Mouse (Mus musculus): ENCODE measurements around the gene Kxd1. TPM values are rescaled to one million over a fixed set of nuclear protein-coding genes. Genes with fewer than 3 reads are reported as not detected.

Gene Kxd1
- polyA plus RNA-seq, 1 experiment from 2014 or later, result 50.0 TPM

DNA sequence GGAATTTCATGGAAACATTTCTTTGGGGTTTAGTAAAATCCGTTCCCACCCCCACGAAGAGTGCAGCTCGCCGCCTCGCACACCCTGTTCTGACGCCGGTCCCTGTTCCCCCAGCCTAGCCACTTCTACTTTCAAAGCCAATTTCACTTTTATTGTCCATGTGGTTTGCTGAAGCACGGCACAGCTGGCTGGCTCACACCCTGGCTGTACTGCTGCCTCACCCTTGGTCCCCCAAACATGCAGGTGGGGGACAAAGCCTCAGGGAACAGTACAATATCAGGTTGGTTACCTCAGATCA, 65.3 kb downstream of the Kxd1 start:
- no peak overlapping the region for H3K4me3 ChIP-seq (ENCODE audit: low read depth, low read length)
- no peak for DNase-seq (ENCODE audit: low spot score, missing footprints)
- no peaks in the 10 kb centered on the region; the same call in 1 of the 2 replicates for H3K9me3 ChIP-seq (ENCODE audit: control insufficient read depth, low read length)
- ATAC-seq (ENCODE audit: low FRiP score), result no peak
- no peak overlapping the region for H3K9ac ChIP-seq (ENCODE audit: low read length)
- no peaks in the 10 kb centered on the region for H3K4me1 ChIP-seq (ENCODE audit: control insufficient read depth, insufficient read depth, low read length)
- H3K36me3 ChIP-seq (ENCODE audit: control insufficient read depth, insufficient read depth, low read length), result no peaks in the 10 kb centered on the region
- H3K4me2 ChIP-seq, result no peak overlapping the region
- no peak overlapping the region for H3K27ac ChIP-seq (ENCODE audit: low read depth, low read length)
- WGBS, result 92% methylated on average over 8 of the region's 8 CpGs
- no peaks in the 10 kb centered on the region for H3K27me3 ChIP-seq (ENCODE audit: control insufficient read depth, insufficient read depth, low read length)

DNA sequence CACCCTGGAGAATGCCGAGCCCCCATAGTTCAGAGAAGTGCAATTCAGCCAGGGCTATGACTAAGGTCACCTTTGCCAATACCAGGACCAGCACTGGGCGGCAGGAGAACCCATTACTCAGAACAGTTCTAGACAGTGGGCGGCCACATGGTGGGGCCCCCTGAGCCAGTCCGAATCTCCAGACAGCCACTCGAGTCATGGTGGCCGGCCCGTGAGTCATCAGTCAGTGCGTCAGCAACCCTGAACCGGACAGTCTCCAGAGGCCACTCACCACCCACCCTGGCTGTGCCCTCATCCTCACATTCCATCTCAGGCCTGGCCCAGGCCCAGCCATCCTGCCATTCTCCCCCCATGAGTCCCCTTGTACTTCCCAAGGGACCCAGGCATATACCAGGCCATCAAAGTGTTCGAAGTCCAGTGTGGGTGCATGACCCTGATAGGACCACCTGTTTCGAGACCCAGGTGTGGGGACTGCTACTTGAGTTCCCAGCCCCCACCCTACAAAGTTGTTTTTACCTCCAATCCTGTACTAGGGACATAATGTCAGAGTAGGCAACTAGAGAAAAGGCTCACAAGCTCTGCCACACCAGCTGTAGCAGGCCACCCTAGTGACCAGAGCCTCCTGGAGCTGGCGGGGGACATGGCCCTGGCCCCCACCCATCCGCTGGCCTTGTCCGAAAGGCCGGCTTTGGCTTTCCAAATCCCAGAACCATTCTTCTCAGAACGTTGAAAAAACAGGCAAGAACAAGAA, 65.8 kb downstream of the Kxd1 start:
- Histone ChIP-seq H3K27me3 (ENCODE audit: control insufficient read depth, insufficient read depth, low read length) (no peaks in the 10 kb centered on the region), H3K9ac (ENCODE audit: low read length) (no peak overlapping the region), H3K27ac (ENCODE audit: low read depth, low read length) (no peak overlapping the region), H3K4me2 (no peak overlapping the region), H3K4me1 (ENCODE audit: control insufficient read depth, insufficient read depth, low read length) (no peaks in the 10 kb centered on the region), H3K4me3 (ENCODE audit: low read depth, low read length) (no peak overlapping the region), H3K36me3 (ENCODE audit: control insufficient read depth, insufficient read depth, low read length) (no peaks in the 10 kb centered on the region), H3K9me3 (ENCODE audit: control insufficient read depth, low read length) (no peaks in the 10 kb centered on the region; the same call in 1 of the 2 replicates)
- WGBS, result 91% methylated on average over 16 of the region's 16 CpGs
- DNase-seq (ENCODE audit: low spot score, missing footprints) (peak; percentile 64), ATAC-seq (ENCODE audit: low FRiP score) (no peak)

DNA sequence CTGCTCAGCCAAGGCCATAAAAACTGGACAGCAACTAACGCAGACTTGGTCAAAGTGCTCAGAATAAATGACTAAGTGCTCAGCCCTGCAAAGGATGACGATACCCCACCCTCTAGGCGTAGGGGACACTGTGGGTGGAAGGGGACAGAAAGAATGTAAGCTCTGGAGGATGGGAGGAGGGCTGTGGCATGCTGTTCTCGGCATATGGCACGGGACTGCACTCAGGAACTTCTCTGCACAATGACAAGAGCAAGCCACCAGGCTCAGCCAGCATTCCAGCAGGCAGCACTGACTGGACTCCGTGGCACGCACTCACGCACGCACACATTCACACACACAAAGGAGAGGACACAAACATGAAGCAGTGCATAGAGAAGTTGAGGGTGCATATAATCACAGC, 67.2 kb downstream of the Kxd1 start:
- peak; percentile 60 for DNase-seq (ENCODE audit: low spot score, missing footprints)
- ATAC-seq (ENCODE audit: low FRiP score), result no peak
- Histone ChIP-seq H3K36me3 (ENCODE audit: control insufficient read depth, insufficient read depth, low read length) (no peaks in the 10 kb centered on the region), H3K9ac (ENCODE audit: low read length) (no peak overlapping the region), H3K9me3 (ENCODE audit: control insufficient read depth, low read length) (no peaks in the 10 kb centered on the region; the same call in 1 of the 2 replicates), H3K27ac (ENCODE audit: low read depth, low read length) (no peak overlapping the region), H3K4me3 (ENCODE audit: low read depth, low read length) (no peak overlapping the region), H3K4me1 (ENCODE audit: control insufficient read depth, insufficient read depth, low read length) (no peaks in the 10 kb centered on the region), H3K4me2 (no peak overlapping the region), H3K27me3 (ENCODE audit: control insufficient read depth, insufficient read depth, low read length) (no peaks in the 10 kb centered on the region)
- 88% methylated on average over 9 of the region's 9 CpGs for WGBS

DNA sequence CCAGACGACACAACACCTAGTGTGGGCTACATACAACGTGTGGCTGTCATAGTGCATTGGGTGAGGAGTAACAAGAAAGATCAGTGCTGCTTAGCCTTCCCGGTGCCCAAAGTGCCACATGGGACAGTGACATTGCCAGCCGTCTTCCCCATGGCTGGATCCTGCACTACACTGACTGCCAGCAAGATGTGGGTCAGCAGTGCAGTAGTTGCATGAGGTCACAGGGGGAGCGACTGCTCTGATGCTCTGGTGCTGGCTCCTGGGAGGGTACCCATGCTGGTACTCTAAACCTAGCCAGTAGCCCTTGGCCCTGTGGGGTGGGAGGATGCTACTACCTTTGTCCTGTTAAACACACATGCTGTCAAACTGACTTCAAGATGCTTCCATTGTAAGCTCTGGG, 67.6 kb downstream of the Kxd1 start:
- WGBS, result 92% methylated on average over 5 of the region's 5 CpGs
- ATAC-seq (ENCODE audit: low FRiP score) (no peak), DNase-seq (ENCODE audit: low spot score, missing footprints) (peak; percentile 8)
- H3K4me3 ChIP-seq (ENCODE audit: low read depth, low read length), result no peak overlapping the region
- H3K27ac ChIP-seq (ENCODE audit: low read depth, low read length), result no peak overlapping the region
- H3K9ac ChIP-seq (ENCODE audit: low read length), result no peak overlapping the region
- H3K36me3 ChIP-seq (ENCODE audit: control insufficient read depth, insufficient read depth, low read length), result no peaks in the 10 kb centered on the region
- no peak overlapping the region for H3K4me2 ChIP-seq
- H3K27me3 ChIP-seq (ENCODE audit: control insufficient read depth, insufficient read depth, low read length), result no peaks in the 10 kb centered on the region
- no peaks in the 10 kb centered on the region for H3K4me1 ChIP-seq (ENCODE audit: control insufficient read depth, insufficient read depth, low read length)
- no peaks in the 10 kb centered on the region; the same call in 1 of the 2 replicates for H3K9me3 ChIP-seq (ENCODE audit: control insufficient read depth, low read length)

DNA sequence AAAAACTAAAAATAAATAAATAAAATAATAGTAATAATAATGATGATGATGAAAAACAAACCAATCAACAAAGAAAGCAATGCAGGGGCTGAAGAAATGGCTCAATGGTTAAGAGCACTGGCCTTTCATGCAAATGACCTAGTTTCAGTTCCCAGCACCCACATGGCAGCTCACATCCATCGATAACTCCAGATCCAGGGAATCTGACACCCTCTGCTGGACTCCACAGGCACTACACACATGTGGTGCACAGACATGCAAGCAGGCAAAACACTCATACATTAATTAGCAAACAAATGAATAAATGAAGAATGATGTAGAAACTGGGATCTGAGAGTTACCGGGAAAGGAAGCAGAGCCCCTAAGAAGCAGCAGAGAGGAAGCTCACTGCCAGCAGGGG, 68.1 kb downstream of the Kxd1 start:
- H3K4me2 ChIP-seq, result no peak overlapping the region
- H3K4me3 ChIP-seq (ENCODE audit: low read depth, low read length), result no peak overlapping the region
- no peak overlapping the region for H3K9ac ChIP-seq (ENCODE audit: low read length)
- H3K36me3 ChIP-seq (ENCODE audit: control insufficient read depth, insufficient read depth, low read length), result no peaks in the 10 kb centered on the region
- DNase-seq (ENCODE audit: low spot score, missing footprints), result no peak
- WGBS, result 94% methylated on average over 2 of the region's 2 CpGs
- no peak overlapping the region for H3K27ac ChIP-seq (ENCODE audit: low read depth, low read length)
- no peaks in the 10 kb centered on the region; the same call in 1 of the 2 replicates for H3K9me3 ChIP-seq (ENCODE audit: control insufficient read depth, low read length)
- no peaks in the 10 kb centered on the region for H3K27me3 ChIP-seq (ENCODE audit: control insufficient read depth, insufficient read depth, low read length)
- no peak for ATAC-seq (ENCODE audit: low FRiP score)
- no peaks in the 10 kb centered on the region for H3K4me1 ChIP-seq (ENCODE audit: control insufficient read depth, insufficient read depth, low read length)

DNA sequence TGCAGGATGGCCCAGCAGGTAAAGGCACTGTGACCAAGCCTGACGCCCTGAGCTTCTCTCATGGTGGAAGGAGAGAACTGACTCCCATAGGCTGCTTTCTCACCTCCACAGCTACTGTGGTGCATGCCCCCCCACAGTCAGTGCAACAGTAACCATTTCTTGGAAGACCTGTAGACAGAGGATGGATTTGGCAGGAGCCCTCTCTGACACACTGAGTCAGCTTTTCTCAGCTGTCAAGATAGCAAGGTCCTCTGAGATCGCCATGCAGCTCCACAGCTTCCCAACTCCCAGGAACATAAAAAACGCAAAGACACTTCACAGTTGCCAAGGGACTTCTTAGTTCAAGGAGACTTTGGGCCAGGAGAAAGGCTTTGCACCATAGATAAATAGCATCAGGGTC, 69.3 kb downstream of the Kxd1 start:
- no peak overlapping the region for H3K27ac ChIP-seq (ENCODE audit: low read depth, low read length)
- no peaks in the 10 kb centered on the region for H3K4me1 ChIP-seq (ENCODE audit: control insufficient read depth, insufficient read depth, low read length)
- WGBS, result 94% methylated on average over 3 of the region's 3 CpGs
- no peaks in the 10 kb centered on the region; the same call in 1 of the 2 replicates for H3K9me3 ChIP-seq (ENCODE audit: control insufficient read depth, low read length)
- no peaks in the 10 kb centered on the region for H3K27me3 ChIP-seq (ENCODE audit: control insufficient read depth, insufficient read depth, low read length)
- H3K4me3 ChIP-seq (ENCODE audit: low read depth, low read length), result no peak overlapping the region
- no peak for ATAC-seq (ENCODE audit: low FRiP score)
- H3K9ac ChIP-seq (ENCODE audit: low read length), result no peak overlapping the region
- DNase-seq (ENCODE audit: low spot score, missing footprints), result no peak
- H3K4me2 ChIP-seq, result no peak overlapping the region
- no peaks in the 10 kb centered on the region for H3K36me3 ChIP-seq (ENCODE audit: control insufficient read depth, insufficient read depth, low read length)

Other genes with a start within 250 kb of the Kxd1 start
- 50.5 and 61.2 TPM in 2 replicates for gene Homer3, start 245.1 kb downstream of the Kxd1 start, polyA plus RNA-seq (2014; fragmentation: Nextera tagmentation; extraction: Ambion mirVana)
- gene Ddx49, start 225.5 kb downstream of the Kxd1 start, polyA plus RNA-seq (2014; fragmentation: Nextera tagmentation; extraction: Ambion mirVana), result 45.7 and 49.7 TPM in 2 replicates
- 230 and 240 TPM in 2 replicates for gene Cope, start 225.4 kb downstream of the Kxd1 start, polyA plus RNA-seq (2014; fragmentation: Nextera tagmentation; extraction: Ambion mirVana)
- gene Cers1, start 212.2 kb downstream of the Kxd1 start, polyA plus RNA-seq (2014; fragmentation: Nextera tagmentation; extraction: Ambion mirVana), result 5.5 and 7.0 TPM in 2 replicates
- gene Gdf1, start 198.1 kb downstream of the Kxd1 start, polyA plus RNA-seq (2014; fragmentation: Nextera tagmentation; extraction: Ambion mirVana), result 0.43 and 1.3 TPM in 2 replicates
- gene Upf1, start 174.7 kb downstream of the Kxd1 start, polyA plus RNA-seq (2014; fragmentation: Nextera tagmentation; extraction: Ambion mirVana), result 19.6 and 19.8 TPM in 2 replicates
- gene Comp, start 154.4 kb downstream of the Kxd1 start, polyA plus RNA-seq (2014; fragmentation: Nextera tagmentation; extraction: Ambion mirVana), result 0.21 TPM in 1 of 2 replicates, not detected in the other
- gene Crtc1, start 88.4 kb downstream of the Kxd1 start, polyA plus RNA-seq (2014; fragmentation: Nextera tagmentation; extraction: Ambion mirVana), result 11.8 and 12.9 TPM in 2 replicates
- 12.6 and 13.1 TPM in 2 replicates for gene Klhl26, start 51.0 kb downstream of the Kxd1 start, polyA plus RNA-seq (2014; fragmentation: Nextera tagmentation; extraction: Ambion mirVana)
- gene Tmem59l, start 40.6 kb downstream of the Kxd1 start, polyA plus RNA-seq (2014; fragmentation: Nextera tagmentation; extraction: Ambion mirVana), result 12.3 TPM in 2 replicates
- gene Crlf1, start 34.8 kb downstream of the Kxd1 start, polyA plus RNA-seq (2014; fragmentation: Nextera tagmentation; extraction: Ambion mirVana), result 0.23 and 0.90 TPM in 2 replicates
- gene Rex1bd, start 21.2 kb downstream of the Kxd1 start, polyA plus RNA-seq (2014; fragmentation: Nextera tagmentation; extraction: Ambion mirVana), result 126 and 129 TPM in 2 replicates
- gene Uba52, start 17.2 kb downstream of the Kxd1 start, polyA plus RNA-seq (2014; fragmentation: Nextera tagmentation; extraction: Ambion mirVana), result 774 and 852 TPM in 2 replicates
- 203 and 215 TPM in 2 replicates for gene Fkbp8, start 232 bp downstream of the Kxd1 start, polyA plus RNA-seq (2014; fragmentation: Nextera tagmentation; extraction: Ambion mirVana)
- gene Ell, start 11.5 kb upstream of the Kxd1 start, polyA plus RNA-seq (2014; fragmentation: Nextera tagmentation; extraction: Ambion mirVana), result 13.0 TPM in 2 replicates
- gene Isyna1, start 66.4 kb upstream of the Kxd1 start, polyA plus RNA-seq (2014; fragmentation: Nextera tagmentation; extraction: Ambion mirVana), result 46.1 and 56.0 TPM in 2 replicates
- 87.8 and 96.9 TPM in 2 replicates for gene Ssbp4, start 80.9 kb upstream of the Kxd1 start, polyA plus RNA-seq (2014; fragmentation: Nextera tagmentation; extraction: Ambion mirVana)
- gene Lrrc25, start 88.2 kb upstream of the Kxd1 start, polyA plus RNA-seq (2014; fragmentation: Nextera tagmentation; extraction: Ambion mirVana), result 1.2 and 1.3 TPM in 2 replicates
- gene Gdf15, start 104.5 kb upstream of the Kxd1 start, polyA plus RNA-seq (2014; fragmentation: Nextera tagmentation; extraction: Ambion mirVana), result 0.10 and 0.11 TPM in 2 replicates
- gene Pgpep1, start 132.4 kb upstream of the Kxd1 start, polyA plus RNA-seq (2014; fragmentation: Nextera tagmentation; extraction: Ambion mirVana), result 103 and 108 TPM in 2 replicates
- gene Lsm4, start 145.3 kb upstream of the Kxd1 start, polyA plus RNA-seq (2014; fragmentation: Nextera tagmentation; extraction: Ambion mirVana), result 305 and 326 TPM in 2 replicates
- gene Jund, start 171.0 kb upstream of the Kxd1 start, polyA plus RNA-seq (2014; fragmentation: Nextera tagmentation; extraction: Ambion mirVana), result 119 and 138 TPM in 2 replicates
- gene Iqcn, start 175.5 kb upstream of the Kxd1 start, polyA plus RNA-seq (2014; fragmentation: Nextera tagmentation; extraction: Ambion mirVana), result 0.04 TPM in 1 of 2 replicates, not detected in the other
- not detected in 2 replicates for gene Gm3336, start 190.6 kb upstream of the Kxd1 start, polyA plus RNA-seq (2014; fragmentation: Nextera tagmentation; extraction: Ambion mirVana)
- 0.16 TPM in 1 of 2 replicates, not detected in the other for gene Pde4c, start 195.8 kb upstream of the Kxd1 start, polyA plus RNA-seq (2014; fragmentation: Nextera tagmentation; extraction: Ambion mirVana)
- gene Rab3a, start 226.7 kb upstream of the Kxd1 start, polyA plus RNA-seq (2014; fragmentation: Nextera tagmentation; extraction: Ambion mirVana), result 56.6 and 66.1 TPM in 2 replicates
- gene Mpv17l2, start 233.0 kb upstream of the Kxd1 start, polyA plus RNA-seq (2014; fragmentation: Nextera tagmentation; extraction: Ambion mirVana), result 28.3 and 29.6 TPM in 2 replicates
- gene Pik3r2, start 248.8 kb upstream of the Kxd1 start, polyA plus RNA-seq (2014; fragmentation: Nextera tagmentation; extraction: Ambion mirVana), result 25.4 and 30.2 TPM in 2 replicates